Mouse (Mus musculus) heart, postnatal 0 days (tissue): ENCODE results near the gene Slc52a3.

Experiments
- CTCF ChIP-seq: IDR thresholded peaks from 2 replicates; pipeline ENCODE4 v1.5.1; 2016; ENCODE audit warnings: antibody characterized with exemption, control low read depth, low read depth
- EP300 ChIP-seq: IDR thresholded peaks from 2 replicates; pipeline ENCODE4 v1.6.1; 2016; ENCODE audit warnings: antibody characterized with exemption, low read depth

GRCm38 (mm10) chr2:152050316-152050715 is 54.0 kb downstream of the Slc52a3 start:
- TF ChIP-seq CTCF: no peak
- no peak for TF ChIP-seq EP300
